Mouse (Mus musculus) MEL (cell line): Measurements from ENCODE around the gene Nkpd1. TPM values are rescaled to one million over a fixed set of nuclear protein-coding genes. Genes with fewer than 3 reads are reported as not detected.

ENCODE experiments used
- DNase-seq: peaks from one replicate; pipeline ENCODE4 v3.0.0; 2011; ENCODE audit warnings: low read depth, low spot score
- H3K27ac ChIP-seq: 2 replicates; pipeline ENCODE4 v1.5.1; 2012; ENCODE audit warnings: low read depth, mild to moderate bottlenecking, control low read depth, low read length, moderate library complexity; ENCODE audit not compliant: control insufficient read depth
- H3K27me3 ChIP-seq, 2 experiments: fragments of 150-350 bp in 1 of 2; sonication (generic) in 1 of 2; 2 replicates each; pipeline ENCODE4 v1.6.1; 2012; ENCODE audit warnings: low read length in 2 of 2, mild to moderate bottlenecking in 2 of 2, improper control_type of control experiment in 1 of 2, moderate library complexity in 1 of 2; ENCODE audit not compliant: insufficient read depth in 2 of 2, control insufficient read depth in 1 of 2
- H3K36me3 ChIP-seq, 2 experiments: 2 replicates each; pipeline ENCODE4 v1.6.1; 2012 to 2014; ENCODE audit warnings: low read length in 2 of 2, improper control_type of control experiment in 1 of 2, inconsistent platforms in 1 of 2, mild to moderate bottlenecking in 1 of 2; ENCODE audit not compliant: insufficient read depth in 2 of 2, control insufficient read depth in 1 of 2
- H3K4me1 ChIP-seq, 2 experiments: fragments of 150-350 bp in 1 of 2; sonication (generic) in 1 of 2; 2 replicates each; pipeline ENCODE4 v1.6.1; 2012; ENCODE audit warnings: low read length in 2 of 2, improper control_type of control experiment in 1 of 2, mild to moderate bottlenecking in 1 of 2; ENCODE audit not compliant: insufficient read depth in 2 of 2, control insufficient read depth in 1 of 2
- H3K4me3 ChIP-seq, 2 experiments: fragments of 150-350 bp in 1 of 2; sonication (generic) in 1 of 2; 2 replicates each; pipeline ENCODE4 v1.5.1; 2012; ENCODE audit warnings: low read depth in 2 of 2, low read length in 2 of 2, mild to moderate bottlenecking in 2 of 2, moderate library complexity in 2 of 2, control low read depth in 1 of 2, improper control_type of control experiment in 1 of 2; ENCODE audit not compliant: control insufficient read depth in 1 of 2, insufficient read depth in 1 of 2
- H3K79me2 ChIP-seq: 2 replicates; pipeline ENCODE4 v1.6.1; 2012; ENCODE audit warnings: mild to moderate bottlenecking, low read length, moderate library complexity; ENCODE audit not compliant: control insufficient read depth, poor library complexity, insufficient read depth
- H3K9ac ChIP-seq: 2 replicates; pipeline ENCODE4 v1.6.1; 2012; ENCODE audit warnings: low read depth, mild to moderate bottlenecking, control low read depth, low read length, moderate library complexity; ENCODE audit not compliant: control insufficient read depth, poor library complexity, severe bottlenecking
- H3K9me3 ChIP-seq: fragments of 150-350 bp; sonication (generic); replicated peaks from 2 replicates; pipeline ENCODE4 v1.6.1; 2012; ENCODE audit warnings: mild to moderate bottlenecking, low read length, improper control_type of control experiment, moderate library complexity; ENCODE audit not compliant: insufficient read depth
- CHD1 ChIP-seq: IDR thresholded peaks from 2 replicates; pipeline ENCODE4 v1.6.1; 2012; ENCODE audit warnings: low read depth, mild to moderate bottlenecking, inconsistent platforms, low read length, improper control_type of control experiment
- CHD2 ChIP-seq: IDR thresholded peaks from 2 replicates; pipeline ENCODE4 v1.6.1; 2011; ENCODE audit warnings: low read length, improper control_type of control experiment
- E2F4 ChIP-seq: IDR thresholded peaks from 2 replicates; pipeline ENCODE4 v1.6.1; 2011; ENCODE audit warnings: low read depth, low read length, improper control_type of control experiment, borderline replicate concordance
- ELF1 ChIP-seq: IDR thresholded peaks from 2 replicates; pipeline ENCODE4 v1.6.1; 2014; ENCODE audit warnings: low read depth, mild to moderate bottlenecking, inconsistent platforms, low read length, improper control_type of control experiment, moderate library complexity
- ETS1 ChIP-seq: IDR thresholded peaks from 2 replicates; pipeline ENCODE4 v1.6.1; 2012; ENCODE audit warnings: low read depth, mild to moderate bottlenecking, inconsistent platforms, low read length, improper control_type of control experiment, moderate library complexity
- GATA1 ChIP-seq: IDR thresholded peaks from 2 replicates; pipeline ENCODE4 v1.6.1; 2011; ENCODE audit warnings: low read depth, low read length, improper control_type of control experiment
- HCFC1 ChIP-seq: IDR thresholded peaks from 2 replicates; pipeline ENCODE4 v1.6.1; 2012; ENCODE audit warnings: low read depth, mild to moderate bottlenecking, inconsistent platforms, low read length, improper control_type of control experiment, moderate library complexity
- JUND ChIP-seq: IDR thresholded peaks from 2 replicates; pipeline ENCODE4 v1.6.1; 2011; ENCODE audit warnings: low read depth, mild to moderate bottlenecking, improper control_type of control experiment, low read length
- MAX ChIP-seq: IDR thresholded peaks from 2 replicates; pipeline ENCODE4 v1.6.1; 2011; ENCODE audit warnings: low read length, improper control_type of control experiment
- MAZ ChIP-seq: IDR thresholded peaks from 2 replicates; pipeline ENCODE4 v1.6.1; 2012; ENCODE audit warnings: low read depth, mild to moderate bottlenecking, inconsistent platforms, low read length, improper control_type of control experiment
- MEF2A ChIP-seq: IDR thresholded peaks from 2 replicates; pipeline ENCODE4 v1.6.1; 2014; ENCODE audit warnings: low read depth, mild to moderate bottlenecking, inconsistent platforms, low read length, improper control_type of control experiment; ENCODE audit not compliant: poor library complexity, insufficient replicate concordance, severe bottlenecking; ENCODE audit errors: extremely low read depth
- MYB ChIP-seq: IDR thresholded peaks from 2 replicates; pipeline ENCODE4 v1.6.1; 2011; ENCODE audit warnings: mild to moderate bottlenecking, low read depth, low read length, improper control_type of control experiment
- MYC ChIP-seq: IDR thresholded peaks from 2 replicates; pipeline ENCODE4 v1.6.1; 2011; ENCODE audit warnings: low read depth, mild to moderate bottlenecking, low read length, improper control_type of control experiment, moderate library complexity
- NELFE ChIP-seq: IDR thresholded peaks from 2 replicates; pipeline ENCODE4 v1.6.1; 2011; ENCODE audit warnings: low read depth, low read length, improper control_type of control experiment
- NRF1 ChIP-seq: IDR thresholded peaks from 2 replicates; pipeline ENCODE4 v1.6.1; 2014; ENCODE audit warnings: low read depth, mild to moderate bottlenecking, inconsistent platforms, low read length, improper control_type of control experiment, moderate library complexity; ENCODE audit not compliant: poor library complexity, insufficient read depth, severe bottlenecking
- POLR2A ChIP-seq, 2 experiments: IDR thresholded peaks; 2 replicates each; pipeline ENCODE4 v1.6.1; 2011 to 2012; ENCODE audit warnings: low read length in 2 of 2, mild to moderate bottlenecking in 2 of 2, control low read depth in 1 of 2, improper control_type of control experiment in 1 of 2, low read depth in 1 of 2, moderate library complexity in 1 of 2; ENCODE audit not compliant: control insufficient read depth in 1 of 2, insufficient read depth in 1 of 2, poor library complexity in 1 of 2
- POLR2AphosphoS2 ChIP-seq: IDR thresholded peaks from 2 replicates; pipeline ENCODE4 v1.6.1; 2011; ENCODE audit warnings: low read length, improper control_type of control experiment
- RAD21 ChIP-seq: IDR thresholded peaks from 2 replicates; pipeline ENCODE4 v1.6.1; 2011; ENCODE audit warnings: mild to moderate bottlenecking, low read depth, low read length, improper control_type of control experiment
- RCOR1 ChIP-seq: IDR thresholded peaks from 2 replicates; pipeline ENCODE4 v1.6.1; 2012; ENCODE audit warnings: low read depth, mild to moderate bottlenecking, inconsistent platforms, low read length, improper control_type of control experiment
- SIN3A ChIP-seq: IDR thresholded peaks from 2 replicates; pipeline ENCODE4 v1.6.1; 2012; ENCODE audit warnings: low read length, improper control_type of control experiment, inconsistent platforms
- SMC3 ChIP-seq: IDR thresholded peaks from 2 replicates; pipeline ENCODE4 v1.6.1; 2011; ENCODE audit warnings: low read depth, low read length, improper control_type of control experiment
- TBP ChIP-seq: IDR thresholded peaks from 2 replicates; pipeline ENCODE4 v1.8.0; 2011; ENCODE audit warnings: low read depth, low read length, improper control_type of control experiment
- TCF12 ChIP-seq: IDR thresholded peaks from 2 replicates; pipeline ENCODE4 v1.6.1; 2014; ENCODE audit warnings: low read depth, mild to moderate bottlenecking, inconsistent platforms, low read length, improper control_type of control experiment, moderate library complexity
- UBTF ChIP-seq: IDR thresholded peaks from 2 replicates; pipeline ENCODE4 v1.6.1; 2012; ENCODE audit warnings: low read depth, mild to moderate bottlenecking, inconsistent platforms, low read length, improper control_type of control experiment, moderate library complexity, borderline replicate concordance; ENCODE audit not compliant: insufficient read depth
- USF1 ChIP-seq: IDR thresholded peaks from 2 replicates; pipeline ENCODE4 v1.6.1; 2014; ENCODE audit warnings: low read depth, mild to moderate bottlenecking, inconsistent platforms, low read length, improper control_type of control experiment, moderate library complexity
- USF2 ChIP-seq, 2 experiments: IDR thresholded peaks; 2 replicates each; pipeline ENCODE4 v1.6.1; 2011 to 2012; ENCODE audit warnings: improper control_type of control experiment in 2 of 2, low read length in 2 of 2, borderline replicate concordance in 1 of 2, inconsistent platforms in 1 of 2, low read depth in 1 of 2, mild to moderate bottlenecking in 1 of 2; ENCODE audit not compliant: insufficient read depth in 1 of 2
- ZKSCAN1 ChIP-seq: IDR thresholded peaks from 2 replicates; pipeline ENCODE4 v1.6.1; 2012; ENCODE audit warnings: low read depth, mild to moderate bottlenecking, inconsistent platforms, low read length, improper control_type of control experiment, moderate library complexity
- ZMIZ1 ChIP-seq: IDR thresholded peaks from 2 replicates; pipeline ENCODE4 v1.6.1; 2012; ENCODE audit warnings: low read depth, mild to moderate bottlenecking, inconsistent platforms, low read length, improper control_type of control experiment, moderate library complexity
- ZNF384 ChIP-seq: IDR thresholded peaks from 2 replicates; pipeline ENCODE4 v1.6.1; 2012; ENCODE audit warnings: low read depth, mild to moderate bottlenecking, inconsistent platforms, low read length, improper control_type of control experiment
- polyA plus RNA-seq, 2 experiments: library from polyadenylated mRNA; stranded (reverse) in 1 of 2; unstranded in 1 of 2; fragments of >175 nt in 1 of 2; fragments of >200 nt in 1 of 2; gene quantifications; 2 replicates each; pipeline versions ENCODE4 v1.2.1 to v1.2.4; 2012; ENCODE audit warnings: low replicate concordance in 2 of 2, low read depth in 1 of 2; ENCODE audit not compliant: insufficient read length in 2 of 2, insufficient read depth in 1 of 2, missing spikeins in 1 of 2
- total RNA-seq: library from RNA; depleted of rRNA; stranded (reverse); fragments of 300-350 nt; gene quantifications from 2 replicates; pipeline ENCODE4 v1.2.3, GENCODE M21; 2012

Nkpd1 gene
- total and polyA plus RNA-seq, 3 experiments: 0.33 to 0.35 TPM; not detected in 1

- Histone ChIP-seq H3K9ac (peak overlapping the region; percentile 95), H3K4me3 (peak overlapping the region; percentile 74 to 81), H3K4me1 (peaks cover 0 to 4% of the 10 kb centered on the region in 2 experiments; a peak in 2 of 4 replicates), H3K27ac (peak overlapping the region; percentile 20), H3K36me3 (no peaks in the 10 kb centered on the region), H3K9me3 (no peaks in the 10 kb centered on the region)
- peak; percentile 72 for DNase-seq
- no peak for TF ChIP-seq E2F4
- no peak for TF ChIP-seq MYC
- TF ChIP-seq USF2 (IDR thresholded peaks at IDR 0.05; ENCODE audit: borderline replicate concordance in 1 of 2, insufficient read depth in 1 of 2, low read depth in 1 of 2, low read length in 2 of 2): no peak
- TF ChIP-seq NELFE: 0 out of 2 replicates have a peak, but pooled peaks have one; percentile 26
- no peak for TF ChIP-seq MAX
- TF ChIP-seq CHD2: no peak
- TF ChIP-seq MEF2A: no peak
- no peak for TF ChIP-seq JUND
- peak; percentile 23; the same call in 1 of the 2 replicates for TF ChIP-seq GATA1
- TF ChIP-seq NRF1: no peak
- TF ChIP-seq SIN3A: no peak
- TF ChIP-seq ZNF384: no peak
- no peak for TF ChIP-seq RCOR1
- TF ChIP-seq MAZ: no peak
- no peak for TF ChIP-seq RAD21
- peak; percentile 70; the same call in 1 of the 2 replicates for TF ChIP-seq UBTF
- no peak for TF ChIP-seq SMC3
- TF ChIP-seq ELF1: no peak; the same call in 1 of the 2 replicates
- no peak for TF ChIP-seq MYB
- TF ChIP-seq POLR2A (IDR thresholded peaks at IDR 0.05; ENCODE audit: control insufficient read depth in 1 of 2, insufficient read depth in 1 of 2, low read depth in 1 of 2, low read length in 2 of 2, poor library complexity in 1 of 2): peak in 1 of 2 experiments; percentile 80; a peak in 3 of 4 replicates
- TF ChIP-seq USF1: no peak
- 0 out of 2 replicates have a peak, but pooled peaks have one; percentile 49 for TF ChIP-seq TBP
- peak; percentile 26; the same call in 1 of the 2 replicates for TF ChIP-seq HCFC1
- TF ChIP-seq TCF12: 0 out of 2 replicates have a peak, but pooled peaks have one; percentile 6
- TF ChIP-seq ZMIZ1: no peak
- no peak for TF ChIP-seq CHD1
- no peak for TF ChIP-seq ZKSCAN1
- no peak for TF ChIP-seq ETS1
- no peak for TF ChIP-seq POLR2AphosphoS2
- TF ChIP-seq, all 39 proteins: peak for 7
- H3K27me3 ChIP-seq: no peaks in the 10 kb centered on the region
- peaks cover 2% of the 10 kb centered on the region; the same call in 1 of the 2 replicates for H3K79me2 ChIP-seq
Observed at GRCm38 (mm10) chr7:19520032-19520431, 2.4 kb downstream of the Nkpd1 start.
